1 mouse cellular context compared by ENCODE assay signal in the genomic region with DNA sequence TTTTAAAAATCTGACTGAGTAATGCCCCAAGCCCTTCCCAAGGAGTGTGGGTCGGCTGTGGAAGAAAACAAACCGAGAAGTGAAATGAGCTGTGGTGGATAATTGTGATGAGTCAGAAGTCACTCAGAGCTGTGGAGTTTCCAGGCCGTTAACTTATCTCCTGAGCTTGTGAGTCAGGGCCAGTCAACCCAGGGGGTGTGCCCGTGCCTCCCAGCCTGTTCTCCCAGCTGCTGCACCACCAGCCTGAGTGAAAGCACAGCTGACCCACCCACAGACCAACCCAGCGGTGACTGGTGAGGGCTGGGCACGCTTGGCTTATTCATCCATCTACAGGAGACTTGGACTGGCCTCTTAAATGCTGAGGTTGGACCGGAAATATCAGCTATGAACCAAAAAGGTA.
TF ChIP-seq lines count a peak whose summit lies in the region.

No protein-coding gene starts in this region.

TF ChIP-seq in CH12.LX, 34 proteins besides CTCF, POLR2A, EP300 and RAD21 (continued from another document):
- TF ChIP-seq SIN3A (IDR thresholded peaks at IDR 0.05; ENCODE audit: low read length) (peak; percentile 74; the same call in 1 of the 2 replicates), MAFK (IDR thresholded peaks at IDR 0.05; ENCODE audit: insufficient replicate concordance, low read length) (peak; percentile 89), GABPA (IDR thresholded peaks at IDR 0.05; ENCODE audit: insufficient replicate concordance, low read depth, low read length) (no peak), UBTF (IDR thresholded peaks at IDR 0.05; ENCODE audit: low read depth, low read length) (no peak), PAX5 (IDR thresholded peaks at IDR 0.05; ENCODE audit: low read length) (no peak), TBP (conservative IDR thresholded peaks at IDR 0.05; ENCODE audit: low read depth, low read length) (no peak), POLR2AphosphoS2 (IDR thresholded peaks at IDR 0.05; ENCODE audit: low read depth, low read length) (no peak), MXI1 (IDR thresholded peaks at IDR 0.05; ENCODE audit: low read depth, low read length) (no peak), USF2 (conservative IDR thresholded peaks at IDR 0.05; ENCODE audit: low read depth, low read length) (no peak), BHLHE40 (IDR thresholded peaks at IDR 0.05; ENCODE audit: low read depth, low read length) (peak; percentile 98), ZC3H11A (IDR thresholded peaks at IDR 0.05; ENCODE audit: low read depth, low read length) (no peak), CHD2 (IDR thresholded peaks at IDR 0.05; ENCODE audit: low read length) (no peak; the same call in 1 of the 2 replicates), ZNF384 (IDR thresholded peaks at IDR 0.05; ENCODE audit: low read depth, low read length) (no peak), USF1 (IDR thresholded peaks at IDR 0.05; ENCODE audit: low read depth, low read length) (no peak), ETS1 (conservative IDR thresholded peaks at IDR 0.05; ENCODE audit: low read depth, low read length) (peak; percentile 99), SMC3 (IDR thresholded peaks at IDR 0.05; ENCODE audit: low read depth, low read length) (0 out of 2 replicates have a peak, but pooled peaks have one; percentile 11), E2F4 (IDR thresholded peaks at IDR 0.05; ENCODE audit: insufficient replicate concordance, low read depth, low read length) (no peak), JUND (conservative IDR thresholded peaks at IDR 0.05; ENCODE audit: low read depth, low read length) (peak; percentile 67; the same call in 1 of the 2 replicates), MYC (IDR thresholded peaks at IDR 0.05; ENCODE audit: low read depth, low read length) (peak; percentile 52; the same call in 1 of the 2 replicates), MEF2A (IDR thresholded peaks at IDR 0.05; ENCODE audit: borderline replicate concordance, low read depth, low read length) (peak; percentile 79; the same call in 1 of the 2 replicates)
